Mouse (Mus musculus): ENCODE measurements at regions not wholly inside any gene's neighbourhood (a gene's known extent, or its start where the extent isn't known, plus 50 kb on each side); places are given as distances from the start of the nearest gene placed in this dataset.

- Histone ChIP-seq H3K9me3 (replicated peaks; ENCODE audit: insufficient read depth, low read length) (no peaks in the 10 kb centered on the region), H3K79me2 (ENCODE audit: control insufficient read depth, insufficient read depth, low read length, poor library complexity) (no peaks in the 10 kb centered on the region), H3K27ac (ENCODE audit: control insufficient read depth, low read depth, low read length) (no peak overlapping the region), H3K4me1 (ENCODE audit: control insufficient read depth in 1 of 2, insufficient read depth in 2 of 2, low read length in 2 of 2) (peaks cover 0 to 5% of the 10 kb centered on the region in 2 experiments; a peak in 1 of 4 replicates), H3K4me3 (ENCODE audit: control insufficient read depth in 1 of 2, insufficient read depth in 1 of 2, low read depth in 2 of 2, low read length in 2 of 2) (no peak overlapping the region), H3K27me3 (ENCODE audit: control insufficient read depth in 1 of 2, insufficient read depth in 2 of 2, low read length in 2 of 2) (no peaks in the 10 kb centered on the region; a peak in 1 of 4 replicates), H3K36me3 (ENCODE audit: control insufficient read depth in 1 of 2, insufficient read depth in 2 of 2, low read length in 2 of 2) (peaks cover 0 to 2% of the 10 kb centered on the region in 2 experiments; a peak in 1 of 4 replicates), H3K9ac (ENCODE audit: control insufficient read depth, low read depth, low read length, poor library complexity, severe bottlenecking) (no peak overlapping the region)
- no peak for TF ChIP-seq KAT2A (conservative IDR thresholded peaks at IDR 0.05; ENCODE audit: low read depth, low read length)
- no peak for TF ChIP-seq ZMIZ1 (IDR thresholded peaks at IDR 0.05; ENCODE audit: low read depth, low read length)
- TF ChIP-seq ZKSCAN1 (IDR thresholded peaks at IDR 0.05; ENCODE audit: low read depth, low read length), result no peak
- no peak for TF ChIP-seq CHD2 (IDR thresholded peaks at IDR 0.05; ENCODE audit: low read length)
- TF ChIP-seq MYB (IDR thresholded peaks at IDR 0.05; ENCODE audit: low read depth, low read length), result no peak
- TF ChIP-seq ZC3H11A (IDR thresholded peaks at IDR 0.05; ENCODE audit: low read depth, low read length), result no peak
- no peak for DNase-seq (ENCODE audit: low read depth, low spot score)
These were observed 155.4 kb downstream of the Tomm20 start for GRCm38 (mm10) chr8:126790214-126790613.

- Histone ChIP-seq H3K36me3 (ENCODE audit: control insufficient read depth in 1 of 2, insufficient read depth in 2 of 2, low read length in 2 of 2) (peaks cover 0 to 2% of the 10 kb centered on the region in 2 experiments; a peak in 1 of 4 replicates), H3K27me3 (ENCODE audit: control insufficient read depth in 1 of 2, insufficient read depth in 2 of 2, low read length in 2 of 2) (peaks cover 0 to 2% of the 10 kb centered on the region in 2 experiments; a peak in 2 of 4 replicates), H3K9ac (ENCODE audit: control insufficient read depth, low read depth, low read length, poor library complexity, severe bottlenecking) (no peak overlapping the region), H3K27ac (ENCODE audit: control insufficient read depth, low read depth, low read length) (no peak overlapping the region), H3K4me3 (ENCODE audit: control insufficient read depth in 1 of 2, insufficient read depth in 1 of 2, low read depth in 2 of 2, low read length in 2 of 2) (no peak overlapping the region), H3K79me2 (ENCODE audit: control insufficient read depth, insufficient read depth, low read length, poor library complexity) (no peaks in the 10 kb centered on the region), H3K4me1 (ENCODE audit: control insufficient read depth in 1 of 2, insufficient read depth in 2 of 2, low read length in 2 of 2) (peaks cover 0 to 5% of the 10 kb centered on the region in 2 experiments; a peak in 1 of 4 replicates), H3K9me3 (replicated peaks; ENCODE audit: insufficient read depth, low read length) (no peaks in the 10 kb centered on the region)
- TF ChIP-seq MAX (IDR thresholded peaks at IDR 0.05; ENCODE audit: low read length), result no peak
- no peak for TF ChIP-seq GATA1 (IDR thresholded peaks at IDR 0.05; ENCODE audit: low read depth, low read length)
- no peak for TF ChIP-seq POLR2A (IDR thresholded peaks at IDR 0.05; ENCODE audit: control insufficient read depth in 1 of 2, insufficient read depth in 1 of 2, low read depth in 1 of 2, low read length in 2 of 2, poor library complexity in 1 of 2)
- no peak for TF ChIP-seq TAL1 (IDR thresholded peaks at IDR 0.05; ENCODE audit: low read length)
- TF ChIP-seq E2F4 (IDR thresholded peaks at IDR 0.05; ENCODE audit: borderline replicate concordance, low read depth, low read length), result no peak
- TF ChIP-seq ETS1 (IDR thresholded peaks at IDR 0.05; ENCODE audit: low read depth, low read length), result no peak
- no peak for TF ChIP-seq CTCF (IDR thresholded peaks at IDR 0.05 in 2 of 3, conservative IDR thresholded peaks at IDR 0.05 in 1 of 3; ENCODE audit: control insufficient read depth in 1 of 3, insufficient read depth in 1 of 3, low read depth in 2 of 3, low read length in 3 of 3, poor library complexity in 1 of 3, severe bottlenecking in 1 of 3)
- TF ChIP-seq EP300 (IDR thresholded peaks at IDR 0.05; ENCODE audit: low read depth in 1 of 2, low read length in 2 of 2), result no peak; a peak in 1 of 4 replicates
- no peak for TF ChIP-seq MYC (IDR thresholded peaks at IDR 0.05; ENCODE audit: low read depth, low read length)
- TF ChIP-seq NELFE (IDR thresholded peaks at IDR 0.05; ENCODE audit: low read depth, low read length), result no peak
- TF ChIP-seq TCF12 (IDR thresholded peaks at IDR 0.05; ENCODE audit: low read depth, low read length), result no peak
- peak; percentile 51 for DNase-seq (ENCODE audit: low read depth, low spot score)
These were observed 156.6 kb downstream of the Tomm20 start for GRCm38 (mm10) chr8:126789076-126789475.
